Mouse (Mus musculus) small intestine, adult 2 months (tissue): Measurements from ENCODE around the gene Dmtf1. TPM values are rescaled to one million over a fixed set of nuclear protein-coding genes. Genes with fewer than 3 reads are reported as not detected.

Experiments
- H3K27ac ChIP-seq: fragments of 200-500 bp; 2 replicates; pipeline ENCODE4 v1.5.1; 2012; ENCODE audit warnings: low read depth, low read length, control low read depth, inconsistent platforms; ENCODE audit not compliant: insufficient read depth
- H3K27me3 ChIP-seq: fragments of 200-500 bp; 2 replicates; pipeline ENCODE4 v1.6.1; 2012; ENCODE audit warnings: mild to moderate bottlenecking, moderate library complexity, low read length, inconsistent platforms; ENCODE audit not compliant: control insufficient read depth, insufficient read depth
- H3K36me3 ChIP-seq: fragments of 200-500 bp; 2 replicates; pipeline ENCODE4 v1.6.1; 2012; ENCODE audit warnings: mild to moderate bottlenecking, low read length, control low read depth, inconsistent platforms; ENCODE audit not compliant: control insufficient read depth, insufficient read depth
- H3K4me1 ChIP-seq: fragments of 200-500 bp; 2 replicates; pipeline ENCODE4 v1.6.1; 2012; ENCODE audit warnings: low read length, inconsistent platforms, mixed read lengths; ENCODE audit not compliant: control insufficient read depth, insufficient read depth, insufficient read length
- H3K4me3 ChIP-seq: fragments of 200-500 bp; 2 replicates; pipeline ENCODE4 v1.5.1; 2012; ENCODE audit warnings: low read depth, mild to moderate bottlenecking, control low read depth, inconsistent platforms, low read length, moderate library complexity
- CTCF ChIP-seq: fragments of 200-500 bp; IDR thresholded peaks from 2 replicates; pipeline ENCODE4 v1.5.1; 2012; ENCODE audit warnings: low read depth, mild to moderate bottlenecking, control low read depth, inconsistent platforms, low read length, moderate library complexity, mixed read lengths; ENCODE audit not compliant: insufficient replicate concordance, insufficient read length; ENCODE audit errors: extremely low read depth
- POLR2A ChIP-seq: fragments of 200-500 bp; IDR thresholded peaks from 2 replicates; pipeline ENCODE4 v1.6.1; 2012; ENCODE audit warnings: low read depth, mild to moderate bottlenecking, control low read depth, inconsistent platforms, low read length, moderate library complexity
- whole genome bisulfite sequencing: fragments of 180-500 bp; shearing (Covaris S2); methylation state at CpG from one replicate; pipeline ENCODE4 v1.1.7; 2018; 5-methylcytosine and 5-hydroxymethylcytosine counted together
- polyA plus RNA-seq: library from polyadenylated mRNA; depleted of rRNA; stranded (reverse); fragments of >200 nt; gene quantifications from 2 replicates; pipeline ENCODE4 v1.2.3, GENCODE M21; 2012

Gene Dmtf1
- polyA plus RNA-seq, 1 experiment, result 3.2 TPM

GRCm38 (mm10) chr5:9135588-9135987 lies 26.0 kb downstream of the Dmtf1 start:
- Histone ChIP-seq H3K27ac (no peak overlapping the region), H3K4me3 (no peak overlapping the region), H3K4me1 (no peaks in the 10 kb centered on the region), H3K27me3 (no peaks in the 10 kb centered on the region), H3K36me3 (peaks cover 24% of the 10 kb centered on the region)
- WGBS, result 71% methylated on average over 3 of the region's 3 CpGs
- no peak for TF ChIP-seq POLR2A
- TF ChIP-seq CTCF, result no peak

- no peaks in the 10 kb centered on the region for H3K4me1 ChIP-seq
- no peak overlapping the region for H3K4me3 ChIP-seq
- H3K36me3 ChIP-seq, result peaks cover 40% of the 10 kb centered on the region
- H3K27me3 ChIP-seq, result no peaks in the 10 kb centered on the region
- H3K27ac ChIP-seq, result no peak overlapping the region
- 93% methylated on average over 7 of the region's 7 CpGs for WGBS
- TF ChIP-seq POLR2A (no peak), CTCF (no peak)
Measured at GRCm38 (mm10) chr5:9131786-9132185, 29.8 kb downstream of the Dmtf1 start.

- no peak overlapping the region for H3K27ac ChIP-seq
Measured at GRCm38 (mm10) chr5:9128566-9128965, 33.0 kb downstream of the Dmtf1 start.

GRCm38 (mm10) chr5:9124134-9124533 lies 37.4 kb downstream of the Dmtf1 start:
- 78% methylated on average over 2 of the region's 2 CpGs for WGBS
- no peak overlapping the region for H3K4me3 ChIP-seq
- no peak overlapping the region for H3K27ac ChIP-seq
- H3K27me3 ChIP-seq, result no peaks in the 10 kb centered on the region
- H3K4me1 ChIP-seq, result no peaks in the 10 kb centered on the region
- TF ChIP-seq CTCF, result no peak
- no peak for TF ChIP-seq POLR2A
- H3K36me3 ChIP-seq, result peaks cover 54% of the 10 kb centered on the region

More at GRCm38 (mm10) chr5:9128566-9128965, 33.0 kb downstream of the Dmtf1 start:
- Histone ChIP-seq H3K27me3 (no peaks in the 10 kb centered on the region), H3K4me1 (no peaks in the 10 kb centered on the region), H3K36me3 (peaks cover 46% of the 10 kb centered on the region), H3K4me3 (no peak overlapping the region)
- 84% methylated on average over 12 of the region's 12 CpGs for WGBS
- TF ChIP-seq CTCF, result no peak

GRCm38 (mm10) chr5:9114162-9114561 lies 47.4 kb downstream of the Dmtf1 start:
- H3K27me3 ChIP-seq, result no peaks in the 10 kb centered on the region
- WGBS, result 70% methylated on average over 6 of the region's 6 CpGs
- 0 out of 2 replicates have a peak overlapping the region, but pooled peaks have one; percentile 12 for H3K27ac ChIP-seq
- peaks cover 6% of the 10 kb centered on the region; the same call in 1 of the 2 replicates for H3K4me1 ChIP-seq
- no peak for TF ChIP-seq CTCF
- no peak for TF ChIP-seq POLR2A
- H3K4me3 ChIP-seq, result no peak overlapping the region
- H3K36me3 ChIP-seq, result peaks cover 15% of the 10 kb centered on the region

GRCm38 (mm10) chr5:9111759-9112158 lies 49.8 kb downstream of the Dmtf1 start:
- H3K36me3 ChIP-seq, result peaks cover 8% of the 10 kb centered on the region
- H3K27me3 ChIP-seq, result no peaks in the 10 kb centered on the region
- no peak overlapping the region for H3K4me3 ChIP-seq
- TF ChIP-seq CTCF (peak; percentile 79; the same call in 1 of the 2 replicates), POLR2A (no peak)
- H3K27ac ChIP-seq, result no peak overlapping the region
- WGBS, result 5% methylated on average over 5 of the region's 5 CpGs
- H3K4me1 ChIP-seq, result peaks cover 19% of the 10 kb centered on the region

GRCm38 (mm10) chr5:9111285-9111684 lies 50.3 kb downstream of the Dmtf1 start:
- H3K27ac ChIP-seq, result no peak overlapping the region
- TF ChIP-seq POLR2A, result no peak
- TF ChIP-seq CTCF, result no peak
- 64% methylated on average over 2 of the region's 2 CpGs for WGBS
- peaks cover 22% of the 10 kb centered on the region for H3K4me1 ChIP-seq
- no peaks in the 10 kb centered on the region for H3K27me3 ChIP-seq
- H3K4me3 ChIP-seq, result no peak overlapping the region
- H3K36me3 ChIP-seq, result peaks cover 4% of the 10 kb centered on the region
